Mouse (Mus musculus) urinary bladder, postnatal 0 days (tissue): ENCODE data around the gene Mbip. TPM values are rescaled to one million over a fixed set of nuclear protein-coding genes. Genes with fewer than 3 reads are reported as not detected.

Source experiments
- polyA plus RNA-seq: library from polyadenylated mRNA; unstranded; fragments of >200 nt; fragmentation: Nextera tagmentation; extraction: Ambion mirVana; gene quantifications from 2 replicates; pipeline ENCODE4 v1.2.1, GENCODE M21; 2015

The Mbip gene
- polyA plus RNA-seq: 18.9 and 22.1 TPM in 2 replicates

GRCm38 (mm10) chr12:56345367-56346089 lies at the start of gene Mbip:
Mbip (minus strand) TSS chr12:56345894.

Other genes starting within 250 kb of the Mbip start
- not detected in 2 replicates for gene Nkx2-1, start 191.0 kb upstream of the Mbip start, polyA plus RNA-seq